Mouse (Mus musculus) CH12F3 (cell line): ENCODE results near the gene Sgip1.

Source experiments
- in situ Hi-C: fragments of 300-500 bp; cut with MboI; formaldehyde crosslinking; loops from 2 replicates; pipeline ENCODE4 v1.14.3; 2020; ENCODE audit warnings: low sequenced_read_pairs

Sgip1 gene

GRCm38 (mm10) chr4:102887770-102888689 lies 146.9 kb downstream of the Sgip1 start:
- in situ Hi-C loops = no loop called here

- in situ Hi-C loops = no loop called here
Measured at GRCm38 (mm10) chr4:102895866-102896265, 154.8 kb downstream of the Sgip1 start.

- in situ Hi-C loops = no loop called here
Measured at GRCm38 (mm10) chr4:102898987-102899386, 157.9 kb downstream of the Sgip1 start.

- in situ Hi-C loops = no loop called here
Measured at GRCm38 (mm10) chr4:102899683-102900082, 158.6 kb downstream of the Sgip1 start.

- in situ Hi-C loops = no loop called here
Measured at GRCm38 (mm10) chr4:102900166-102900565, 159.1 kb downstream of the Sgip1 start.

- in situ Hi-C loops = no loop called here
Measured at GRCm38 (mm10) chr4:102907843-102908427, 166.8 kb downstream of the Sgip1 start.

GRCm38 (mm10) chr4:102910191-102910590 lies 169.1 kb downstream of the Sgip1 start:
- in situ Hi-C loops = no loop called here

GRCm38 (mm10) chr4:102913176-102913575 lies 172.1 kb downstream of the Sgip1 start:
- in situ Hi-C loops = no loop called here

- in situ Hi-C loops = no loop called here
Measured at GRCm38 (mm10) chr4:102913700-102914327, 172.7 kb downstream of the Sgip1 start.

GRCm38 (mm10) chr4:102918191-102918590 lies 177.1 kb downstream of the Sgip1 start:
- in situ Hi-C loops = no loop called here

GRCm38 (mm10) chr4:102929491-102929890 lies 188.4 kb downstream of the Sgip1 start:
- in situ Hi-C loops = no loop called here

- in situ Hi-C loops = no loop called here
Measured at GRCm38 (mm10) chr4:102930679-102931078, 189.6 kb downstream of the Sgip1 start.

- in situ Hi-C loops = no loop called here
Measured at GRCm38 (mm10) chr4:102940266-102940665, 199.2 kb downstream of the Sgip1 start.

GRCm38 (mm10) chr4:102940738-102941137 lies 199.6 kb downstream of the Sgip1 start:
- in situ Hi-C loops = no loop called here

GRCm38 (mm10) chr4:102944325-102944724 lies 203.2 kb downstream of the Sgip1 start:
- in situ Hi-C loops = no loop called here

GRCm38 (mm10) chr4:102952476-102952875 lies 211.4 kb downstream of the Sgip1 start:
- in situ Hi-C loops = no loop called here

- in situ Hi-C loops = no loop called here
Measured at GRCm38 (mm10) chr4:102955294-102955956, 214.3 kb downstream of the Sgip1 start.

GRCm38 (mm10) chr4:102959409-102959808 lies 218.3 kb downstream of the Sgip1 start:
- in situ Hi-C loops = no loop called here

- in situ Hi-C loops = no loop called here
Measured at GRCm38 (mm10) chr4:102964174-102964573, 223.1 kb downstream of the Sgip1 start.

- in situ Hi-C loops = no loop called here
Measured at GRCm38 (mm10) chr4:102967811-102968210, 226.7 kb downstream of the Sgip1 start.

GRCm38 (mm10) chr4:102969599-102969998 lies 228.5 kb downstream of the Sgip1 start:
- in situ Hi-C loops = no loop called here
